Mouse (Mus musculus) brain, embryonic 14.5 days (tissue): ENCODE measurements around the gene Atrip.

Source experiments
- CTCF ChIP-seq: fragments of 200-500 bp; IDR thresholded peaks from 2 replicates; pipeline ENCODE4 v1.5.1; 2012; ENCODE audit warnings: inconsistent platforms, mild to moderate bottlenecking, moderate library complexity, borderline replicate concordance; ENCODE audit not compliant: insufficient read depth, insufficient read length; ENCODE audit errors: extremely low read depth
- POLR2A ChIP-seq: fragments of 200-500 bp; IDR thresholded peaks from 2 replicates; pipeline ENCODE4 v1.6.1; 2012; ENCODE audit warnings: mild to moderate bottlenecking, inconsistent platforms, borderline replicate concordance; ENCODE audit not compliant: poor library complexity, insufficient read depth, insufficient read length, severe bottlenecking; ENCODE audit errors: extremely low read depth

DNA sequence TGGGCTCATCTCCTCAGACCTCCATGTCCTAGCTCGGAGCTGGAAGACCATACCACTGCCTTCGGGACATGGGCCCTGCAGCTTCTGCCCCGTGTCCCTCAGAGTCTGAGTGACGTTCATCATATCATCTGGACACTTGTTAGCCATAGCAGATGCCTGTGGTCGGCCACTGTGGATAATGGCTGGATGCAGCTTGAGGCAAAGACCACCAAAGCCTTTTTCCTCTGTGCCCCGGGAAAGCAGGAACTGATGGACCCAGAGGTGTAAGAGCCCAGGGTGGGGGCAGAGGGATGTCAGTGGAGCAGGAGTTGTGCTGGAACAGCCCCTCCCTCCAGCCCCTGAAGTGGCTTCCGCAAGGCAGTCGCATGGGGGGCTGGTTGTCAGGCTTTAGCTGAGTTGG, 42.2 kb downstream of the Atrip start:
- no peak for TF ChIP-seq POLR2A
- no peak for TF ChIP-seq CTCF
